Mouse (Mus musculus): ENCODE results near the gene Usp7. TPM values are rescaled to one million over a fixed set of nuclear protein-coding genes. Genes with fewer than 3 reads are reported as not detected.

Usp7 gene
- 45.7 and 47.2 TPM in 2 replicates for polyA plus RNA-seq (2015; fragmentation: Nextera tagmentation; extraction: Ambion mirVana)

GRCm38 (mm10) chr16:8791949-8792557, at the start of gene Usp7:
Gene Usp7, minus strand, starts transcription at chr16:8792308.

DNA sequence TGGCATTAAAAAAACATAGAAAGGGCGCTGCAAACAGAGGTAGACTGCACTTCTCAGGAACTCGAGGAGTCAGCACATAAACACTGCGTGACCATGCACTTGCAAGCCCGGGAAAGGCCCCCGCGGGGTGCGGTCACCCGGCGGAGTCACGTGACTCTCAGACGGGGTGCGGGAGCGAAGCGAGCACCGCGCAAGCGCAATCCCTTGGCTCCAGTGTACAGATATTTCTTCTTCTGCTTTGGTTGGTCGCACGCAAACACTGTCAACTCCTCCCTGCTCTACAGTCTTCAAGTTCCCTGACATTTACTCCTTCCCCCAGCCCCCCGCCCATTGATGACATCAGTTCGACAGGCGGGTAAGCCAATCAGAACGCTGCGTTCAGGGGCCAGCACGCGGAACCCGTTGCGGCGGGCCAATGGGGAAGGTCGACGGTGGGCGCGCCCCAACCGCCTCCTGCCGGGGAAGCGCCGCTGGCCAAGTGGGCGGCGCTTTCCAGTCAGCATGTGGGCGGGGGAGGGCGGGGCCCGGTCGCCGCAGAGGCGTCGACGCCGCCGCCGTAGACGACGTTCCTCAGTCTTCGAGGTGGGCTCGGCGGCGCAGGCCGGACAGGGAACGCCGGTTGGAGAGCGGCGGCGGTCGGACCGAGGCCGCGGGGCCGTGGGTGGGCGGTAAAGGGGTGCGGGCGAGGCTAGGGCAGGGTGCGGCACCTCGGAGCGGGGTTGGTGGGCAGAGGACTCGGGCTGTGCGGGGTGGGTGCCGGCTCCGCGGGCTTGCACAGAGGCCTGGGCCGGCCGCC, 37.7 kb upstream of the Usp7 start, which contains the start of gene 1810013L24Rik:
TSS of gene 1810013L24Rik (plus strand) at position 537 of the 796 bp plus-strand sequence.

GRCm38 (mm10) chr16:8680470-8680869, 111.6 kb downstream of the Usp7 start, which contains the start of gene Gm5767:
Gene Gm5767, plus strand, starts transcription at chr16:8680770.

DNA sequence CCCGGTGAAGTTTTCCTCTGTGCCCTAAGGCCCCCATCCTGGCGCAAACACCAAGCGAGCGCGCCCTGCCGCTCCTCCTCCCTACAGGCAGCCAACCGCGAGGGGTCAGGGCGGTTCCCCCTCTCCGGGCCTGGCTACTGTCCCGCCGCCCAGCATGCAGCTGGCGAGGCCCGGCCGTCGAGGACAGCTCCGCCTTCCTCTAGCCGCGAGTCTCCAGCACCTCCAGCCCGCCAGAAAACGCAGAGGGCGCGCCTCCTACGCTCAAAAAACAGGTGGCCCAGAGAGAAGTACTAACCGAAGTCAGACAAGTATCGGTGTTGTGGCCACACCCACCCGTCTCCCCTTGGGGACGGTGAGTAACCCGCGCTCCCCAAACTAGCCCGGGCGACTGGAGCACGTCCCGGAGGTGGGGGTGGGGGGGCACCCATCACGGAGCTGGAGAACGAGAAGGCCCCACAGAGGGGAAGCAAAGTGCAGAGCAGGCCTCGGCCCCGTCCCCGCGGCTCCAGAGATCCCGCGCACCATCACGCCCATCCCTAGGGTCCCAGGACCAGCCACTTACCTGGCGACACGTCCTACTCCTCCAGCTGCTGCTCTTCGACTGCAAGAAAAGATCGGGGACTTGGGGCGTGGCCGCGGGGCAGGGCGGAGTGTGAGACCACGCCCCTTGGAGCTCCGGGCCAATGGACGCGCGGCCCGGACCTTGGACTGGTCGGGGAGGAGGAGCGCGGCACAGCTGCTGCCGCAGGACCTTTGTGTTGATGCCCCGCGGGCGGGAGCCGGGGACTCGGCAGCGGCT, 120.4 kb downstream of the Usp7 start, which contains the start of gene Carhsp1:
TSS of gene Carhsp1 (minus strand) at position 605 of the 799 bp plus-strand sequence.

Other genes with a start within 250 kb of the Usp7 start
- 42.8 and 45.5 TPM in 2 replicates for gene Pmm2, start 154.6 kb downstream of the Usp7 start, polyA plus RNA-seq (2015; fragmentation: Nextera tagmentation; extraction: Ambion mirVana)
- gene Tmem186, start 154.6 kb downstream of the Usp7 start, polyA plus RNA-seq (2015; fragmentation: Nextera tagmentation; extraction: Ambion mirVana): 12.2 and 13.0 TPM in 2 replicates
- 106 and 118 TPM in 2 replicates for gene Carhsp1, start 120.2 kb downstream of the Usp7 start, polyA plus RNA-seq (2015; fragmentation: Nextera tagmentation; extraction: Ambion mirVana)
- not detected in 2 replicates for gene Gm5767, start 111.5 kb downstream of the Usp7 start, polyA plus RNA-seq (2015; fragmentation: Nextera tagmentation; extraction: Ambion mirVana)
- gene 1810013L24Rik, start 37.8 kb upstream of the Usp7 start, polyA plus RNA-seq (2015; fragmentation: Nextera tagmentation; extraction: Ambion mirVana): 14.2 and 15.3 TPM in 2 replicates

All from spleen, postnatal 0 days (tissue).